Mouse (Mus musculus) heart, postnatal 14 days (tissue): ENCODE data around the gene Chchd1. TPM values are rescaled to one million over a fixed set of nuclear protein-coding genes. Genes with fewer than 3 reads are reported as not detected.

ENCODE experiments used
- DNase-seq, 2 experiments: peaks; one replicate each; pipeline ENCODE4 v3.0.0; 2021 to 2022
- intact Hi-C: fragments of 180-260 bp; cut with DNase I; formaldehyde crosslinking; loops from one replicate; pipeline ENCODE4 v1.15.1; 2025
- long read RNA-seq, 2 experiments: library from polyadenylated mRNA; stranded (forward); transcript quantifications; one replicate each; pipeline ENCODE4 v2.0.0; 2021
- total RNA-seq, 2 experiments: library from RNA; stranded (reverse); gene quantifications; 2 replicates each; pipeline ENCODE4 v1.2.3; 2021

The Chchd1 gene
- total RNA-seq, result 100 to 1,000 TPM in 1 of 2 experiments, 10 to 100 TPM in 1; 87.4 to 104 TPM
- long read RNA-seq, experiment 1, transcript Chchd1-201 (3 exons, 616 nt), result major isoform, 59 of 61 reads
- long read RNA-seq, experiment 1, partial matches to known transcripts, result 0 of 61 reads
- long read RNA-seq, experiment 1, other reads (novel, unspliced or antisense), result 0 of 61 reads
- long read RNA-seq, experiment 2, transcript Chchd1-201 (3 exons, 616 nt), result major isoform, 46 of 51 reads
- long read RNA-seq, experiment 2, partial matches to known transcripts, result 1 of 51 reads
- long read RNA-seq, experiment 2, other reads (novel, unspliced or antisense), result 2 of 51 reads

DNA sequence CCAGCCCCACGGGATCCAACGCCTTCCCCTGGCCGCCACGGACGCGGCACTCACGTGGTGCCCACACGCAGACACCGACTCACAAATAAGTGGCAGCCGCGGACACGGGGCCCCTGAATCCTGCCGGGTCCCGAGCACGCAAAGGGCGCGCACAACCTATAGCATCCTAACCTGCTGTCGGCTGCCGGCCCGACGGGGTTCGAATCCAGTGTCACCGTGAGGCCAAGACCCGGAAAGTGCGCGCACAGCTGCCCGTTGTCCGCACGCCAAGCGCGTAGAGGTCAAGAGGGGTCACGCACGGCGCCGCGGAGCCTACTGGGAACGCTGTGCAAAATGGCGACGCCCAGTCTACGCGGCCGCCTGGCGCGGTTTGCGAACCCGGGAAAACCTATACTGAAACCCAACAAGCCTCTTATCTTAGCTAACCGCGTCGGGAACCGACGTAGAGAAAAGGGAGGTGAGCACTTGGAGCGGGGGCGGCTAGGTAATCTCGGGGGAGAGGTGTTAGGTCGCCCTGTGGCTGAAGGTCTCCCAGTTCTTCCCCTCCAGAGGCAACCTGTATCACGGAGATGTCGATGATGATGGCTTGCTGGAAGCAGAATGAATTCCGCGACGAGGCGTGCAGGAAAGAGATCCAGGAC, at the start of gene Chchd1:
Gene Chchd1 (plus strand): TSS at position 266 of the 641 bp plus-strand sequence.
- intact Hi-C loops, result no loop called here
- DNase-seq, result peak; percentile 92 to 96

DNA sequence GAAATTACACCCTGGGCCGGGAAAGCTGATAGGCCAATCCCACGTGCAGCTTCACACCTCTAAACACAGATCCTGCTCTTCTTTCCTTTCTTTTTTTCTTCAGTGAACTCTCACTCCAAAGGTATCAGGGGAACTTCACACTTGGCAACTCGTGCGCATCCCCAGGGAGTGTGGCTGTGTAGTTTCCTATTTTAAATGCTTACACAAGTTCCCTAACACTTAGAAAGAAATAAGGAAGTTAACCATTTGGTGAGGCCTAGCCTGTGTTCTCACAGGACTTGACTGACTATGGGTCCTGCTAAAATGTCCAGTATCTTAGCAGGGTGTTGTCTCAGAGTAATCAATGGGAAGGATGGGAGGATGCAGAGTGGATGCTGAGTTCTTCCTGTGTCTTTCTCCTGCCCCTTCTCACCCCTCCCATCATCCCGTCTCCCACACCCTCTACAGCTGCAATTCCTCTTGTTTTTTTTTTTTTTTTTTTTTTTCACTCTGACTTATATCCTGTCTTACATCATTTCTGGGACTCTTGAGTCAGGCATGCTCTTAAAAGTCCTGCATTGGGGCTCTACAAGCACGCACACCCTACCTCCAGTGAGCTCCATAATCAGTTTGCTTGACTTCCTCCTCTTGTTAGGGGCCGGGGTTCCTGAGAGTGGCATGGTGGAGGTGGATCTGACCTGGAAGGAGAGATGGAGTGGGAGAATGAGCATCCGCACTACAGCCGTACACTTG, 48.0 kb upstream of the Chchd1 start:
- intact Hi-C loops, result no loop called here
- no peak for DNase-seq

DNA sequence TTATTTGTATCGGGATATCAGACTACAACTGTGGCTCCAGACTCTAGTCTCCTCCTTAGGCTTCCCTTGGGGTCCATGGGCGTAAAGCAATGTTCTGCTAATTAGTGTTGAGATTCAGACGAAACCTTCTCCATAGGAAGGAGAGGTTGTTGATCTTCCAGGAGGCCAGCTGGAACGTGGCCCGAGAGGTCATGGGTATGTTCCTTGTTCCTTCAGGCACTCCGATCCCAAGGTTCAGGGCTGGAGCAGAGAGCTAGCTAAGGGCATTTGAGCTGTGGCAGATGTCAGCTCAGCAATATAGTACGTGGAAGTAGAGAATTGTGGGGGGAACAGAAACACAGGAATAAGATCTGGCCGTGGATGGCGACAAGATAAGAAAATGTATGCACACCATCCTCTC, 47.1 kb upstream of the Chchd1 start:
- no peak for DNase-seq
- intact Hi-C loops, result no loop called here

DNA sequence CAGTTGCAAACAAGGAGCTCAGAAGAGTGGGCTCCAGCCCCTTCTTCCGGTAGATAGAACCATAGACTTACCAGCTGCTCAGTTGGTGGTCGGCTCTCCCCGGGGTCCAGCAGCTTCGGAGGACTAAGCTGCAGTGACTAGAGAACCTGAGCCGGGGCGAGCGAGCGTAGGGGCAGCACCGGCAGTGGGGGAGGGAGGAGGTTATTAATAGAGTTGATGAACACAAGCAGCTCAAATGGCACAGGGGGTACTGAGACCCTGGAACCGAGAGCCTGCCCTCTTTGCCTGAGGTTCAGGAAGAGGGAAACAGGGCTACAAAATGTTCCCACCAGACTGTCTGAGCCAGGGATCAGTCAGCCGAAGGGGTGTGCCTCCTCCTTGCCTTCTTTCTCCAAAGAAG, 46.4 kb upstream of the Chchd1 start, which contains the start of gene Myoz1:
Gene Myoz1 (minus strand): TSS at position 180 of the 400 bp plus-strand sequence.
- DNase-seq, result no peak

DNA sequence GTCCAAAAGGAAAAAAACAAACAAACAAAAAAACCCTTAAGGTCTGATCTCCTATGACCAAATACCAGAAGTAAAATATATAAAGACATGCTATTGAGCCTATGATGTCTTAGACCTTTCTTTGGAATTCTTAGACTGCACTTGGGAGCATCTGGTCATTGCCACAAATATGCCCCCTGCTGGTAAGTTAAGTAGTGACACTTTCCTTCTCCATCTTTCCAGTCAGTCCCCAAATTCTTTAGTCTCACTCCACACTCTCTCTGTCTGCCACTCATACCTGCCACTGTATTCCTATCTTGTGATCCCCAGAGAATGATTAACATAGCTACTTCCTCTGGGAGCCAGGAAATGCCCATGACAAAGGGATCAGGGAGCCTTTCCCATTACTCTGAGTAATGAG, 44.5 kb upstream of the Chchd1 start:
- intact Hi-C loops, result no loop called here
- DNase-seq, result peak in 1 of 2 experiments; percentile 68

More for the DNA sequence above, 46.4 kb upstream of the Chchd1 start, which contains the start of gene Myoz1:
- intact Hi-C loops, result no loop called here

DNA sequence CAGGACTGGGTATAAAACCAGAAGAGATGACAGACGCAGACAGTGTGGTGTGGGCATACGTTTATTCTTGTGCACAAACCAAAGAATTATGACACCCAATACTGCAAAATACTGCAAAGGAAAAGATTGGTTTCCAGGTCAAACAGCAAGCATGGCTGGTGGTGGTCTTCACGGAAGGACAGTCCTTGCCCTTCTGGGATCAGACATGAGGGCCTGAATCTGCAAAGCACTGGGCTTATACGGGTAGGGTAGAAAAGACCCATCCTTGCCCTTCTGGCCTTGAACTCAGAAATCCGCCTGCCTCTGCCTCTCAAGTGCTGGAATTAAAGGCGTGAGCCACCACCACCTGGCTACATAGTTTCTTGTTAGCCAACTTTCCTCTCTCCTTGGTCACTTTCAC, 43.9 kb upstream of the Chchd1 start:
- intact Hi-C loops, result no loop called here
- DNase-seq, result no peak

DNA sequence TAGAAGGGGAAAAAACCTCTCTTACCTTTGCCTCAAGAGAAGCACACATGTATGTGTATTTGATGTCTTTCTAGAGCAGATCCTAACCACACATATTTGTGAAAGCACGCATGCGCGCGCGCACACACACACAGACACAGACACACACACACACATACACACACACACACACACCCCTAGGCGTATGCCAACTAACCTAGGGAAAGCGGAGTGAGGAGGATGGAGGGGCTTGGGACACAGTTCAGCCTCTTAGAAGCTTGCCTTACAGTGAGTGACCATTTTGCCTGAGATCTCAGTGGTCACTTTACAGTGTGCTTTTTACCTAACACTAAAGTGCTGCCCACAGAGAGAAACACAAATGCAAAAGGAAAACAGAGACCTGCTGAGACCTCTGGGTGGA, 43.1 kb upstream of the Chchd1 start:
- intact Hi-C loops, result loop anchor here (2.0 kb wide), 1 partner anchor 19 kb away; the partner anchor contains the start of gene Usp54
- DNase-seq, result no peak

DNA sequence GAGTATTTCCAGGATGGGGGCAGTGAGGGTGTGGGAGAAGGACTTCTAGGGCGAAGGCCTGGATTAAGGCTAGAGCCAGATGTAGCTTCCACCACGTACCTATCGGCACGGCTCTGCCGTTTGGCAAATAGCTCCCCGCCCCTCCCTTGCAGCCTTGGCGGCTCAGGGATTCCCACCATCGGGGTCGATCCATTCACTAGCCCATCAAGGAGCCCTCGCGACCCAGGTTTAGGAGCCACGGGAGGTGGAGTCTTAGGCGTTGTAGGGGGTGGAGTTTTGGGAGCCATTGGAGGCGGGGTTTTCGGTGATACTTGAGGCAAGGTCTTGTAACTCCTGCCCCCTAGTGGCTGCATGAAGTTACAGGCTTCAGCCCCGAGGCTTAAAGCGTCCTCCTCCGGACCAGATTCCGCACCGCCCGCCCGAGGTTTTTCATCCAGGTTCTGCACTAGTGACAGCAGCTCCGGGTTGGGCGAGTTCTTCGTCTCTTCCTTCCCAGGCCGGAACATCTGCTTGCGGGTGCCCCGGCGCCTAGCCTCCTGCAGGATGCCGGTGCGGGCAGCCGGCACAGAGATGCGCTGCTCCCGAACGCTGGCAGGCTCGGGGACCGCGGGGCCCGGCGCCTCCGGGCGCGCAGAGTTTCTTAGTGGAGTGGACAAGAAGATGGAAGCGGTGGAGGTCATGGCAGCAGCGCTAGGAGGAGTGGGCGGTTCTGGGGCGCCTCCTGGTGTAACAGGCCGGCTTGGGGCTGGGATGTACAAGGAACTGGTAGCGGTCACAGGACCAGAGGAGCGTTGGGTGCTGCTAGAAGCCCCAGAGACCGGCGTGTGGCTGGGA, 41.8 kb upstream of the Chchd1 start:
- intact Hi-C loops, result loop anchor here (1.0 to 2.0 kb wide), 2 partner anchors 20 to 85 kb away; partner anchors contain the start of gene Usp54

DNA sequence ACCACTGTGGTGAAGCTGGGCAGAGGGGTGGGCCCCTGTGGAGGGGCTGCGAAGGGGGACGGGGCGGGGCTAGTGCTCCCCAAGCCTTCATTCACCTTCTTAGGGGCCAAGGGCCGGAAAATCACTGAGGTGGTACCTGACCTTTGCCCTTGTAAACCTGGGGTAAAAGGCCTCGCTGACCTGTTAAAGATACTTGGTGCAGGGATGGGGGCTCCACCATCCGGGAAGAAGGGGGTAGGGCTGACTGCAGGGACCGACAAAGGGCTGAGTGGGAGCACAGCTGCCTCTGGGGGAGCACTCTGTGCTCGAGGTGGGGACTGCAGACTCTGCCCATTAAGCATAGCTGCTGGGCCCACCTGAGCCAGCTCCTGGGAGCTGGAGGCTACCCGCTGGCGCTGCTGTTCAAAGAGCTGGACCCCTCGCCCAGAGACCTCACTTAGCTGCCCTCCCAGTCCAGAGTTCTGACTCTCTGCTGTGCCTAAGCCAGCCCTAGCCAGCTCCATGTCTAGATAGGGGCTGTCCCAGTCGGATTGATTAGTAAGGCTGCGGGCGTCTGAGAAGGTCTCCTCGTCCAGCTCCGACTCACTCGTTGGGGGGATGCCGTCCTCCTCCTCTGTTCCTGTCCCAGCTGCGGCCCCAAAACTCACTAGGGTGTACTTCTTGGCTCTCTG, 41.0 kb upstream of the Chchd1 start:
- peak in 1 of 2 experiments; percentile 42 for DNase-seq
- intact Hi-C loops, result loop anchor here (1.0 to 2.0 kb wide), 2 partner anchors 21 to 85 kb away; partner anchors contain the start of gene Usp54

More for the DNA sequence above, 41.8 kb upstream of the Chchd1 start:
- DNase-seq, result peak; percentile 90 to 96

DNA sequence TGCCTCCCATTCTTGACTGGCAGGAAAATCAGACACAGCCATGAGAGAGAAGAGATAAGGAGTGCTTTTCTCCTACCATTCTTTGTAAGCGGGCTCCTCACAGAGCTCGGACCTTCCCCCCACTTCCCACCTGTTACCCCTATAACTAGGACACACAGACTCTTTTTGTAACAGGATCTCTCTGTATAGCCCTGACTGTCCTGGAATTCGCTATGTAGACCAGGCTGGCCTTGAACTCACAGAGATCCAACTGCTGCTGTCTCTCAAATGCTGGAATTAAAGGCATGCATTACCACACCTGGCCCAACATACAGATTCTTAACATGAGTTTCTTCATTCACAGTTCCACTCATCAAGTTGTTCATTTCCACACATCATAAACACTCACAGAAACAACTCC, 40.1 kb upstream of the Chchd1 start:
- intact Hi-C loops, result no loop called here
- DNase-seq, result no peak

DNA sequence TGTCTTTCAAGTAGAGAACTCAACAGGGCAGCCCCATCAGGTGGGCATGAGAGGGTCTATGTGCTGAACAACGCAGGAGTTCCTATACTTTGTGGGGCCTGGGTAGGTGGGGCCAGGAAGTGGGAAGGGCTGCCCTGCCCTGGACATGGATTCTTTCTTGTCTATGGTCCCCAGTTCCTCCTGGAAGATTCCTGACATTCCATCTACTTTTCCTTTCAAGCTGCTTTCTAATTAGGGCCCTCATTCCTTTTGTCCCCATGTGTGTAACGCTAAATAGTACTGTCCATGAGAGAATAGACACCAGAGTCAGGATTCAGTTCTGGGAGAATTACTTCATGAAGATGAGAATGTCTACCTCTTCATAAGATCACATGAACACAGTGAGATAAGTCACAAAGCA, 39.2 kb upstream of the Chchd1 start:
- no peak for DNase-seq
- intact Hi-C loops, result no loop called here

DNA sequence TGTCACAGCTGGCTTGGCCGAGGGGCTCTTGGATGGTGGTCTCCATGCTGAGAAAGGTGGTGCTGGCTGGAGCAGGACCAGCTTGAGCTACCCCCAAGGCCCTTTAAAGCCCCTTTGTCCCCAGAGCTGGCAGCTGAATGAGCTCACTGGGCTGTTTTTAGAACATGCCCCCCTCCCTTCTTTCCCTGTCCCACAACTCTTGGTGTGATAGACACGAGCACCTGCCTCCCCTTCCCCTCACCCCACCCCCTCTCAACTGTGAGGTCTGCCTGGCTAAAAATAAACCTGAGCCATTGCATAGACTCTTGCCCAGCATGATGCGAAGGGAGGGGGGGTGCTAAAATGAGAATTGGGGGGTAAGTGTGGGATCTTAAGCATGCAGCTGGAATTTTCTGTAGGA, 38.4 kb upstream of the Chchd1 start:
- intact Hi-C loops, result no loop called here
- DNase-seq, result peak in 1 of 2 experiments; percentile 45

DNA sequence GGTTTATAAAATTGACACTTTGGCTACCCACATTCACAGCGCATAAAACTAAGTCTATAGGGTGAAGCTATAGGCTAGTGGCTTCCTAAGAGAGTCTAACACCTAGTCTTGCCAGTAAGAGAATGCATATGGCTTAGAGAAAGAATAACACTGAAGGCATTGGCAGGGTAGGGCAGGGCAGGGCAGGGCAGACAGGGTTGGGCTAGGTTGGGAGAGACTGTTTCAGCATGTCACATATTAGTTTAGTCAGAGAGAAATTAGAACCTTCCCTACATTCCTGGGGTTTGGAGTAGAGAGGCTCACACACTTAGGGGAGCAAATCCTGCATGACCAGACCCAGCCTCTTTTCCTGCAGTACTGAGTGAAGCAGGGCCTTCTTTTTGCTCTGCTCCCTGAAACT, 35.3 kb upstream of the Chchd1 start:
- DNase-seq, result no peak
- intact Hi-C loops, result no loop called here

DNA sequence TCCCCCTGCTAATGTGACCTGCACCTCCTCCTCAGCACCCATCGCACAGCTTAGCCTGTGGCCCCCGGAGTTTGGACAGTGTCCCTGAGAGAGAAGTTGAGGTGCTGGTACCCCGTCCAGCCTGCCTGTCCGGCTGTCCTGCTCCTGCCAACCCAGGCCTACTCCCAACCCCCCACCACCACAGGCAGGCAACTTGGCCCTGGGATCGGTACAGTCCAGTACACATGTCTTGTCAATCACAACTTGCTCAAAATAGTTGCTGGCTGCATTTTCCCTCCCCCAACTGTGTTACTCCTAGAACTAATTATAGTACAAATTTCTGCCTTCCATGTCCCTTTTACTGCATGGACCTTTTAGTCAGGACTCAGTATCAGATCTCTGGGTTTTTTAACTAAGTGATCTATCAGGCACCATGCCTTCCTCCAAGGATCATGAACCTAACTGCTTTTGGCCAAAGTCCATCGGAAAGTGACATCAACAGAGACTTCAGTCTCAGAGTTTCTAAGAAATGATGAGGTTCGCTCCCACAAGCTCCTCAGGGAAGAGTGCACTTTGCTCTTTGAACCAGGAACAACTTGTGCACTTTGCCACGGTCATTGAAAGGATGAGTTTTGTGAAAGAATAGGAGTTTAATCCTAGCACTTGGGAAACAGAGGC, 34.5 kb upstream of the Chchd1 start, which contains the start of gene Synpo2l:
Gene Synpo2l (minus strand): TSS at position 201 of the 657 bp plus-strand sequence.
- intact Hi-C loops, result no loop called here
- peak; percentile 55 to 70 for DNase-seq

DNA sequence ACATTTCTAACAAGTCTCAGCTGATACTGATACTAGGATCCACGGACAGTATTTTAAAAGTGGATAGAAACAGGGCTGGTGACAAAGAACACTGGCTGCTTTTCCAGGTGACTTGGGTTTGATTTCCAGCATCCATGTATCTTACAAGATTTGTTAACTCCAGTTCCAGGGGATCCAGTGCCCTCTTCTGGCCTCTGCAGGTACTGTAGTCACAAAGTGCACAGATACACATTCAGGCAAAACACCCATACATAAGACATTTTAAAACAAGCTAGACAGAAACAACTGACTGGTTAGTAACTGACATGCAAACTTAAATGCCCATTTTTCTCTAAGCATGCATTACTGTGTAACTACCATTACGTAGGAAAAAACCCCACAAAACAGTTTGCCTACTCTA, 29.8 kb upstream of the Chchd1 start:
- peak in 1 of 2 experiments; percentile 60 for DNase-seq
- intact Hi-C loops, result no loop called here

DNA sequence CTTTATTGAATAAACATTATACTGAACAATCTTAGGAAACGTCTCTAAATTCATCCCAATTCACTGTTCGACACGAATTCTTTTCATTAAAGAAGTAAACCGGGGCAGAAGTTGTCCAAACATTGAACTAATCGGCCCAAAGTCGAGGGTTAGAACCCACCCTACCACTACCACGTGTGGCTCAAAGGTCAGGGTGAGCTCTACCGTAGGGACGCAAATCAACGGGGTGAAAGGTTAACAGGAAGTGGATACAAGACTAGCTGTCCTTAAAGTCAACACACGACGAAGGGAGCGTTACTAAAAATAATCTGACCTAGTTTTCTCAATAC, 29.1 kb upstream of the Chchd1 start:
- intact Hi-C loops, result no loop called here
- peak in 1 of 2 experiments; percentile 56 for DNase-seq

DNA sequence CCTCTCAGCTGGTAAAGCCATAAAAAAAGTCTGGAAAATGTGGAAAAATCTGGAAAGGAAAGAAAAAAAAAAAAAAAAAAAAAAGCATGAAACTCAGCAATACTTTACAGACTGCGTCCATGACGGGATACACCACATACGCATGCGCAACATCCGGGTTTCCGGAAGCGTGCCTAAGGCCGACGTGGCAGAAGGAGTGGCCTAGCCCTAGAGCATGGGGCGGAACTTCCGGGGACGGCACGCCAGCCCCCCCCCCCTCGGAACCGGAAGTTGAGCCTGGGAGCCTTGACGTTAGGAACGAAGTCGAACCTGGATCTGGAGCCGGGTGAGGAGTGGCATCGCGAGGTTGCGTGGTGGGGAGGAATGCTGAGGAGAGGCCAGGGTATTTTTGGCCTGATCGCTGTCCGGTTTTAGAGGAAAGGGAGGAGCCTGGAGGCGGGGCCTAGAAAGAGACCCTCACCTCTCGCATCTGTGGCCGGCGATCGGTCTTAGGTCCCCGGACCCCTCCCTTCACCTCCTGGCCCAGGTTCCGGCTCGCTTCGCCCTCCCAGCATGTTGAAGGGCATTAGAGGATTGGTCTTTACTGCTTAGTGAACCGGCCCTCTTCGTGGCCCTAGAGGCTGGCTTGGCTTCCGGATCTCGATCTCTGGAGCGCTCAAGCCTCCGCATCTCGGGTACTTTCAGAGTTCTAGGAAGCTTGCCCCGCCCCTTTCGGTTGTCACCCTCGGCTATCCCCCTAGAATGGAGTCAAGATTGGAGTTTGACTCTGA, 28.6 kb upstream of the Chchd1 start, which contains the start of gene Sec24c:
Gene Sec24c (plus strand): TSS at position 245 of the 770 bp plus-strand sequence.
- intact Hi-C loops, result no loop called here
- DNase-seq, result peak; percentile 98 to 99

DNA sequence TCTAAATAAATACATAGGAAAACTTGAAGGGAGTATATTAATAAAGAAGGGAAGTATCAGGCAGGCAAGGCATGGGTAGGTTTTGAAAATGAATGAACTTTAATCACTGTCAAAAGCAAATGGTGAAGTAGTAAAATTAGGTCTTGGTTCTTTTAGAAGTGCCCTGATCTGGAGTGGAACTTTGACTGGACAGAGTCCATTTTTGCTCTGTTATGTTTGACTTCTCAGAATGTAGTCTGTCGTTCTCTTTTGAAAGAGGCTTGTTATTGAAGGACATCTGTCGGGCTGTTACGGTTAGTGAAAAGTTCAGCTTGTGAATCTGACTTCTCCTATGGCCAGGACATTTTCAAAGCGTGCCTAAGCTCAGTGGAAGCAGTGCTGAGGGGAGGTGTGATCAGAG, 24.9 kb upstream of the Chchd1 start:
- intact Hi-C loops, result no loop called here
- no peak for DNase-seq
